Mouse (Mus musculus): ENCODE results near the gene Hmgb3.
A peak's percentile ranks its signal among the peaks of the same experiment; 100 is the strongest.
"Not testable (repeated sequence)": the region's sequence is repeated elsewhere in the genome, so short reads cannot be mapped to it uniquely, and the experiment has no call there.

Hmgb3 gene

GRCm38 (mm10) chrX:71555415-71556114, at the start of gene Hmgb3:
Hmgb3 (plus strand) TSS chrX:71555918.
- peak; percentile 89 for DNase-seq (ENCODE audit: low read depth)

- DNase-seq (ENCODE audit: low read depth) = not testable (repeated sequence)
These were observed 49.1 kb upstream of the Hmgb3 start for GRCm38 (mm10) chrX:71506591-71506990.

GRCm38 (mm10) chrX:71519252-71519651, 36.5 kb upstream of the Hmgb3 start:
- no peak for DNase-seq (ENCODE audit: low read depth)

- no peak for DNase-seq (ENCODE audit: low read depth)
These were observed 32.8 kb upstream of the Hmgb3 start for GRCm38 (mm10) chrX:71522889-71523288.

- no peak for DNase-seq (ENCODE audit: low read depth)
These were observed 31.4 kb upstream of the Hmgb3 start for GRCm38 (mm10) chrX:71524310-71524709.

GRCm38 (mm10) chrX:71525593-71526299, 30.0 kb upstream of the Hmgb3 start:
- no peak for DNase-seq (ENCODE audit: low read depth)

GRCm38 (mm10) chrX:71527461-71527860, 28.3 kb upstream of the Hmgb3 start:
- DNase-seq (ENCODE audit: low read depth) = no peak

GRCm38 (mm10) chrX:71528150-71528549, 27.6 kb upstream of the Hmgb3 start:
- no peak for DNase-seq (ENCODE audit: low read depth)

- DNase-seq (ENCODE audit: low read depth) = peak; percentile 55
These were observed 27.1 kb upstream of the Hmgb3 start for GRCm38 (mm10) chrX:71528646-71529045.

- no peak for DNase-seq (ENCODE audit: low read depth)
These were observed 23.1 kb upstream of the Hmgb3 start for GRCm38 (mm10) chrX:71532635-71533034.

GRCm38 (mm10) chrX:71534102-71534501, 21.6 kb upstream of the Hmgb3 start:
- DNase-seq (ENCODE audit: low read depth) = peak; percentile 2

GRCm38 (mm10) chrX:71537791-71538190, 17.9 kb upstream of the Hmgb3 start:
- no peak for DNase-seq (ENCODE audit: low read depth)

- no peak for DNase-seq (ENCODE audit: low read depth)
These were observed 14.8 kb upstream of the Hmgb3 start for GRCm38 (mm10) chrX:71540821-71541510.

GRCm38 (mm10) chrX:71544731-71545130, 11.0 kb upstream of the Hmgb3 start:
- no peak for DNase-seq (ENCODE audit: low read depth)

GRCm38 (mm10) chrX:71545163-71545562, 10.6 kb upstream of the Hmgb3 start:
- DNase-seq (ENCODE audit: low read depth) = no peak

- DNase-seq (ENCODE audit: low read depth) = peak; percentile 24
These were observed 610 bp downstream of the Hmgb3 start for GRCm38 (mm10) chrX:71556115-71556941.

- peak; percentile 9 for DNase-seq (ENCODE audit: low read depth)
These were observed 1.3 kb downstream of the Hmgb3 start for GRCm38 (mm10) chrX:71556965-71557491.

GRCm38 (mm10) chrX:71559336-71559735, 3.6 kb downstream of the Hmgb3 start:
- DNase-seq (ENCODE audit: low read depth) = no peak

GRCm38 (mm10) chrX:71560796-71561195, 5.1 kb downstream of the Hmgb3 start:
- DNase-seq (ENCODE audit: low read depth) = no peak

GRCm38 (mm10) chrX:71573132-71573900, 17.6 kb downstream of the Hmgb3 start:
- DNase-seq (ENCODE audit: low read depth) = no peak

- DNase-seq (ENCODE audit: low read depth) = no peak
These were observed 19.8 kb downstream of the Hmgb3 start for GRCm38 (mm10) chrX:71575550-71575949.
